Mouse (Mus musculus) midbrain, embryonic 14.5 days (tissue): ENCODE data around the gene Cox6a2. TPM values are rescaled to one million over a fixed set of nuclear protein-coding genes. Genes with fewer than 3 reads are reported as not detected.

ENCODE experiments used
- ATAC-seq: fragments of 200-750 bp; cut with Nextera tagmentation; 2 replicates; pipeline ENCODE4 v1.8.0; 2017; ENCODE audit warnings: moderate number of reproducible peaks, moderate library complexity; ENCODE audit not compliant: low FRiP score, low TSS enrichment
- DNase-seq: peaks from one replicate; pipeline ENCODE4 v3.0.0-alpha.2; 2015
- H3K27ac ChIP-seq: fragments of 300-500 bp; sonication (generic); replicated peaks from 2 replicates; pipeline ENCODE4 v1.5.1; 2014; ENCODE audit warnings: mild to moderate bottlenecking, low read depth, low read length, moderate library complexity
- H3K27me3 ChIP-seq: fragments of 300-500 bp; sonication (generic); 2 replicates; pipeline ENCODE4 v1.6.1; 2014; ENCODE audit warnings: low read length, control low read depth, mixed read lengths; ENCODE audit not compliant: control insufficient read depth, insufficient read depth
- H3K36me3 ChIP-seq: fragments of 300-500 bp; sonication (generic); 2 replicates; pipeline ENCODE4 v1.6.1; 2014; ENCODE audit warnings: low read length, control low read depth; ENCODE audit not compliant: control insufficient read depth, insufficient read depth
- H3K4me1 ChIP-seq: fragments of 300-500 bp; sonication (generic); 2 replicates; pipeline ENCODE4 v1.6.1; 2014; ENCODE audit warnings: mild to moderate bottlenecking, antibody characterized with exemption, low read length, control low read depth; ENCODE audit not compliant: control insufficient read depth, insufficient read depth
- H3K4me2 ChIP-seq: fragments of 300-500 bp; sonication (generic); 2 replicates; pipeline ENCODE4 v1.6.1; 2014; ENCODE audit warnings: mild to moderate bottlenecking, low read length, moderate library complexity
- H3K4me3 ChIP-seq: fragments of 300-500 bp; sonication (generic); replicated peaks from 2 replicates; pipeline ENCODE4 v1.5.1; 2014; ENCODE audit warnings: low read depth, low read length
- H3K9ac ChIP-seq: fragments of 300-500 bp; sonication (generic); replicated peaks from 2 replicates; pipeline ENCODE4 v1.6.1; 2014; ENCODE audit warnings: mild to moderate bottlenecking, low read length, moderate library complexity
- H3K9me3 ChIP-seq: fragments of 300-500 bp; sonication (generic); 2 replicates; pipeline ENCODE4 v1.6.1; 2016; ENCODE audit warnings: low read length, control low read depth, mixed read lengths; ENCODE audit not compliant: control insufficient read depth
- WGBS: fragments of 180-500 bp; shearing (Covaris S2); extraction: QIAGEN DNeasy Blood & Tissue Kit; methylation state at CpG from one replicate; pipeline ENCODE4 v1.1.7; 2014; 5-methylcytosine and 5-hydroxymethylcytosine counted together
- polyA plus RNA-seq: library from polyadenylated mRNA; unstranded; fragments of >200 nt; fragmentation: Nextera tagmentation; extraction: Ambion mirVana; gene quantifications from 2 replicates; pipeline ENCODE4 v1.2.1, GENCODE M21; 2014

Gene Cox6a2
- polyA plus RNA-seq, 1 experiment from 2014 or later, result not detected

- ATAC-seq (peak; percentile 31; the same call in 1 of the 2 replicates), DNase-seq (peak; percentile 55)
- no peaks in the 10 kb centered on the region for H3K9me3 ChIP-seq
- H3K27me3 ChIP-seq, result peaks cover 1% of the 10 kb centered on the region; the same call in 1 of the 2 replicates
- H3K27ac ChIP-seq, result peak within 1 kb of the TSS; percentile 67
- peak within 1 kb of the TSS; percentile 37 for H3K4me3 ChIP-seq
- peaks cover 28% of the 10 kb centered on the region for H3K36me3 ChIP-seq
- 2% methylated on average over 30 of the region's 30 CpGs for WGBS
- peak within 1 kb of the TSS; percentile 56 for H3K4me2 ChIP-seq
- H3K4me1 ChIP-seq, result peaks cover 7% of the 10 kb centered on the region; the same call in 1 of the 2 replicates
- H3K9ac ChIP-seq, result peak within 1 kb of the TSS; percentile 55
These were observed 40.6 kb upstream of the Cox6a2 start, which contains the start of gene Tgfb1i1 for GRCm38 (mm10) chr7:128246496-128247391. Tgfb1i1 (plus strand) TSS chr7:128246812.

DNA sequence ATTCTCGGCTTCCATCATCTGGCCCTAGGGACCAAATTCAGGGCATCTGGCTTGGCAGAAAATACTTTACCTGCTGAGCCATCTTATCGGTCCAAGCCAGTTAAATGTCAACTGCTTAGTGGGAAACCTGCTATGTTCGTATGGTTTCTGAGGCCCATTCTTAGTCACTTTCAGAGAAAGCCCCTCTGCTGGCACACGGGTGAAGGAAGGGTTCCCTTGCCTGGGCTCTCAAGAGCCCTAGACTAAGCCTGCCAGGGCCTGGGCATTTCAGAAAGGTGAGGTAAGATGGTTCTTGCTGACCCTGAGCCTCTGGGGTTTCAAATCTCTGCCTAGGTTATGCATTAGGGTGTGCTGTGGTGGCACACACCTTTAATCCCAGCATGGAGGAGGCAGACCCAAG is 39.4 kb upstream of the Cox6a2 start:
- Histone ChIP-seq H3K9me3 (no peaks in the 10 kb centered on the region), H3K27ac (no peak overlapping the region), H3K4me2 (no peak overlapping the region), H3K9ac (no peak overlapping the region), H3K27me3 (no peaks in the 10 kb centered on the region), H3K36me3 (peaks cover 37% of the 10 kb centered on the region), H3K4me1 (peaks cover 7% of the 10 kb centered on the region; the same call in 1 of the 2 replicates), H3K4me3 (no peak overlapping the region)
- 85% methylated on average over 4 of the region's 4 CpGs for WGBS
- ATAC-seq (no peak), DNase-seq (no peak)

DNA sequence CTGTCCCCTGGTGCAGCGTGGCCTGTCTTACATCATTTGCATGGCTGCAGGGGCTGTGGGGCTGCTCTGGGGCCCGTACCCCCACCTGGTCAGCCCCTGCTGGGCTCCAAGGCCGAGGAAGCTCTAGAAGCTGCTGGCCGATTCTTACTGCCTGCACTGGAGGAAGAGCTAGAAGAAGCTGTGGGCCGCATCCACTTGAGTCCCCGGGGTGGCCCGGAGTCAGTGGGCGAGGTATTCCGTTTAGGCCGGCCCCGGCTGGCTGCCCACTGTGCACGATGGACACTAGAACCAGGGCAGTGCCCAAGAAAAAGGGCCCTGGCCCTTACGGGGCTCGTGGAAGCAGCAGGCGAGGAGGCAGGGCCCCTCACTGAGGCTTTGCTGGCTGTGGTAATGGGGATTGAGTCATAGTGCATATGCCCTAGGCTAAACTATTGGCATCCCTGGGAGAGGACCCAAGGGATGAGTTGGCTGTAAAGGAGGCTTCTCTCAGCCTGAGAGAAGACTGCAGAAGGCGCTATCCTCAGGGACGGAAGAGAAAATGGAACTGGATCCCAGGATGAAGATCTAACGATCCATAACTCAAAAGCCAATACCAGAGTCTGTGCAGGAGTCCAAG is 38.3 kb upstream of the Cox6a2 start:
- Histone ChIP-seq H3K27ac (no peak overlapping the region), H3K4me3 (no peak overlapping the region), H3K9ac (no peak overlapping the region), H3K27me3 (no peaks in the 10 kb centered on the region), H3K4me2 (no peak overlapping the region), H3K36me3 (peaks cover 43% of the 10 kb centered on the region), H3K4me1 (peaks cover 7% of the 10 kb centered on the region; the same call in 1 of the 2 replicates), H3K9me3 (no peaks in the 10 kb centered on the region)
- DNase-seq, result no peak
- 80% methylated on average over 18 of the region's 18 CpGs for WGBS
- ATAC-seq, result no peak

DNA sequence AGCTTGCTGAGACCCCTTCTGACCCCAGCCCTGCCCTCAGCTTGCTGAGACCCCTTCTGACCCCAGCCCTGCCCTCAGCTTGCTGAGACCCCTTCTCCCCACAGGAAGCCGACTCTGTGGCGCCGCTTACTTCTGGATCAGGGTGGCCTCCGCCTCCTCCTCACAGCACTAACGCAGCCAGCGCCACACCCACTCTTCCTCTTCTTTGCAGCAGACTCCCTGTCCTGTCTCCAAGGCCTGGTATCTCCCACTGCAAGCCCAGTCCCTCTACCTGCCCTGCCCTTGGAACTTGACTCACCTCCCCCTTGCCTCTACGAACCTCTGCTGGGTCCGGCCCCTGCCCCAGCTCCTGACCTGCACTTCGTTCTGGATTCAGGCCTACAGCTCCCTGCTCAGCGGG is 37.7 kb upstream of the Cox6a2 start:
- no peak for ATAC-seq
- 50% methylated on average over 10 of the region's 10 CpGs for WGBS
- no peak overlapping the region for H3K27ac ChIP-seq

DNA sequence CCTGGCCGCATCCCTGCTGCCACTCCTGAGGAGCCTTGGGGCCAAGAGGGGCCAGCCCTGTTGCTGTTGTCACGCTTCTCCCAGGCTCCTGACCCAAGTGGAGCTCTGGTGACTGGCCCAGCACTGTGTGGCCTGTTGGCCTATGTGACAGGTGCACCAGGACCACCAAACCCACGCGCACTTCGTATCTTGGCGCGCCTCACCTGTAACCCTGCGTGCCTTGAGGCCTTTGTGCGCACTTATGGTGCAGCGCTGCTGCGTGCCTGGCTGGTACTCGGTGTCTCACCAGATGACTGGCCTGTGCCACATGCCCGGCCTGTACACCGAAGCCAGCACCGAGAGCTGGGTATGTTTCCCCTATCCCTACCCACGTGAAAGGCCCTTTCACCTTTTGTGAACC is 36.1 kb upstream of the Cox6a2 start:
- no peak overlapping the region for H3K27ac ChIP-seq
- no peak overlapping the region for H3K4me2 ChIP-seq
- H3K4me1 ChIP-seq, result peaks cover 14% of the 10 kb centered on the region
- no peak overlapping the region for H3K4me3 ChIP-seq
- no peak overlapping the region for H3K9ac ChIP-seq
- no peaks in the 10 kb centered on the region for H3K27me3 ChIP-seq
- H3K36me3 ChIP-seq, result peaks cover 43% of the 10 kb centered on the region
- 96% methylated on average over 16 of the region's 16 CpGs for WGBS
- ATAC-seq (no peak), DNase-seq (no peak)
- H3K9me3 ChIP-seq, result no peaks in the 10 kb centered on the region

More for the DNA sequence above, 37.7 kb upstream of the Cox6a2 start:
- Histone ChIP-seq H3K36me3 (peaks cover 43% of the 10 kb centered on the region), H3K9ac (no peak overlapping the region), H3K4me1 (peaks cover 10% of the 10 kb centered on the region), H3K9me3 (no peaks in the 10 kb centered on the region), H3K4me2 (no peak overlapping the region), H3K4me3 (no peak overlapping the region), H3K27me3 (no peaks in the 10 kb centered on the region)
- no peak for DNase-seq

DNA sequence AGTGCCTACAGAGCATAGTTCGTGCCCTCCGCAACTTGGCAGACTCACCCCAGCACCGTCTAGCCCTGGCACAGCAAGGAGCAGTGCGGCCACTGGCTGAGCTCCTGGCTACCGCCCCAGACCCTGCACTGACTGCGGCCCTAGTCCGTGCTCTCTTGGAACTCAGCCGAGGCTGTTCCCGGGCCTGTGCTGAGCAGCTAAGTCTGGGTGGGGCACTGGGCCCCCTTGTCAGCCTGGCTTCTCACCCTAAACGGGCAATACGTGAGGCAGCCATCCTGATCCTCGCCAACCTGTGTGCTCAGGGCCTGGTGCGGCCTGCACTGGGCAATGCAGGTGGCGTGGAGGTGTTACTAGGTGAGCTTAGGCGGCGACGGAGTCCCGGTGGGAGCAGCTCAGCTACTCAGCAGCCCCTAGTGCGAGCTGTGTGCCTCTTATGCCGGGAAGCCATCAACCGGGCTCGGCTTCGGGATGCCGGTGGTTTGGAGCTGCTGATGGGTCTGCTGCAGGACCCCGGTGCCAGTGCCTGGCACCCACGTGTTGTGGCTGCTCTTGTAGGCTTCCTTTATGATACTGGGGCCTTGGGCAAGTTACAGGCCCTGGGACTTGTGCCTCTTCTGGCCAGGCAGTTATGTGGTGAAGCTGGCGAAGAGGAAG is 34.1 kb upstream of the Cox6a2 start:
- 95% methylated on average over 27 of the region's 27 CpGs for WGBS
- Histone ChIP-seq H3K27ac (no peak overlapping the region), H3K4me1 (peaks cover 12% of the 10 kb centered on the region), H3K36me3 (peaks cover 43% of the 10 kb centered on the region), H3K4me2 (no peak overlapping the region), H3K27me3 (no peaks in the 10 kb centered on the region), H3K9ac (no peak overlapping the region), H3K9me3 (no peaks in the 10 kb centered on the region), H3K4me3 (no peak overlapping the region)
- DNase-seq (no peak), ATAC-seq (no peak)

DNA sequence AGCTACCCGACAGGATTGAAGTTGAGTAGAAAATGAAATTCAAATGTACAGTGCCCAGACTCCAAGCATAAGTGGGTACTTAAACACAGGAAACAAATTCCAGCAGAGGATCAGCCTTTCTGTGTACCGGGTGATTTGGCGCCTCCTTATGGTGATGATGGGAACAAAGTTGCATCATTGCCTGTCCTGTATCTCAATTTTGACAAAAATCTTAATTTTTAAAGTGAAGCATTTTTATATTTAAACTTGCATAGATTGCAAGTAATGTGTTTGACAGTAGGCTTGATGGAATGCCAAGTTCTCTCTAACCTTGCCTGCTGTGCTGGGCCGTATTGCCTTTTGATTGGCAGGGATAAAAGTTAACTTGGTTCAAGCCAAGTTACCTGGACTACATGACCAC is 32.8 kb upstream of the Cox6a2 start:
- H3K9me3 ChIP-seq, result no peaks in the 10 kb centered on the region

DNA sequence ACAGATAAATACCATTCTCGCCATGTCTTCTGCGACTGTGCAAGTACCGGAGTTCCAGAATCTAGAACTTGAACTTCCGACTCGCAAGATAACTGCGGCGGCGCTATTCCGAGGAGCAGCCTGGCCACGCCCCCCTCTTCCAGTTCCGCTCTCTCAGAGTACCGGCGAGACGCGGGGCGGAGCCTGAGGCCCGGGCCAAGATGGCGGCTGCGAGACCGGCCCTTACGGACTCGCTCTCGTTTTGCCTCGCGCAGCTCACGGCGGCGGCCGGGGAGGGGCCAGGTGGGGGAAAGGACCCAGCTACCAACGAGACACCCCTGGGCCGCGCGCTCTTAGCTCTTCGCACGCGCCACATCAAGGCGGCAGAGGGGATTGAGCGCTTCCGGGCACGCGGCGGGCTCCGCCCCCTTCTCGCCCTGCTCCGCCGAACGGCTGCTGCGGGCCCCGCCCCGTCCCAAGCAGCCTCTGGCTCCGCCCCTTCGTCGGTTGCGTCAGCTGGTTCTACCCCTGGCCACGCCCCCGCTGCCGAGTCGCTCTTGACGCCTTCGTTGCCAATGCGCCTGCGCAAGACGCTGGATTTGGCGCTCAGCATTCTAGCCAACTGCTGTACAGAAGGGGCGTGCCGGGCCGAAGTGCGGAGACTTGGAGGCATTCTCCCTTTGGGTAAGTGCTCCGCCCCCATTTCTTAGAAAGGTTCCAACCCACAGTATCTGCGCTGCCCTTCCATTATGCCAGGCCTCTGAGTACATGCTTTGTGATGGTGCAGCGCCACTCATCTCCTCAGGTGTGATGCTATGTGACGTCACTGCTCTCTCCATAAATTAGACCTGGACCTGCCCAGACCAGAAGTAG is 32.0 kb upstream of the Cox6a2 start, which contains the start of gene 9130023H24Rik:
9130023H24Rik (minus strand) TSS at position 105 of the 852 bp plus-strand sequence.
- ATAC-seq (peak; percentile 93), DNase-seq (peak; percentile 100)
- H3K27ac ChIP-seq, result peak within 1 kb of the TSS; percentile 97
- H3K36me3 ChIP-seq, result peaks cover 28% of the 10 kb centered on the region
- no peaks in the 10 kb centered on the region for H3K27me3 ChIP-seq
- peak within 1 kb of the TSS; percentile 71 for H3K9ac ChIP-seq
- H3K9me3 ChIP-seq, result no peaks in the 10 kb centered on the region
- H3K4me2 ChIP-seq, result peak within 1 kb of the TSS; percentile 89
- WGBS, result under 1% methylated on average over 72 of the region's 72 CpGs
- peak within 1 kb of the TSS; percentile 67 for H3K4me3 ChIP-seq
- H3K4me1 ChIP-seq, result peaks cover 12% of the 10 kb centered on the region

More for the DNA sequence above, 32.8 kb upstream of the Cox6a2 start:
- no peak for ATAC-seq
- peaks cover 31% of the 10 kb centered on the region for H3K36me3 ChIP-seq
- no peak overlapping the region for H3K9ac ChIP-seq
- no peak overlapping the region for H3K27ac ChIP-seq
- peak overlapping the region; percentile 67 for H3K4me3 ChIP-seq
- DNase-seq, result peak; percentile 59
- H3K4me2 ChIP-seq, result peak overlapping the region; percentile 63
- H3K4me1 ChIP-seq, result peaks cover 12% of the 10 kb centered on the region
- WGBS, result 23% methylated on average over 4 of the region's 4 CpGs
- no peaks in the 10 kb centered on the region for H3K27me3 ChIP-seq
